In genomic region chr19:24824517-24824916, GRCm38 (mm10) we compare ENCODE assay signal across 25 mouse cellular contexts. TPM values are rescaled to one million over a fixed set of nuclear protein-coding genes. Genes with fewer than 3 reads are reported as not detected.
DNase-seq lines count a peak whose midpoint lies in the region; ATAC-seq and TF ChIP-seq lines count a peak whose summit lies in the region.
"Had no signal": no experiment of that assay in that cellular context is flagged by ENCODE, and none has a peak within 500 bp of the region (broad histone marks: within the 10 kb centered on the region; RNA-seq: fewer than 3 reads in every experiment).

No protein-coding gene starts in this region.

- no peaks in the 10 kb centered on the region for H3K9me3 ChIP-seq in lung, postnatal 0 days (ENCODE audit: low read length)
- H3K9me3 ChIP-seq: forebrain, embryonic 10.5 days; heart, embryonic 13.5 days; hindbrain, embryonic 13.5 days; neural tube, embryonic 13.5 days; stomach, embryonic 15.5 days had no signal

- no peak overlapping the region for H3K9ac ChIP-seq in lung, postnatal 0 days (replicated peaks; ENCODE audit: low read depth)
- H3K9ac ChIP-seq: forebrain, postnatal 0 days; heart, embryonic 13.5 days; hindbrain, embryonic 13.5 days; neural tube, embryonic 13.5 days; stomach, embryonic 15.5 days had no signal

- TF ChIP-seq EP300 in lung, postnatal 0 days (IDR thresholded peaks at IDR 0.05): no peak; the same call in 1 of the 2 replicates

- intact Hi-C loops in heart, postnatal 14 days (cut with DNase I): loop anchor here (5.0 kb wide), 1 partner anchor 37 kb away; no protein-coding TSS in a partner anchor

- no peaks in the 10 kb centered on the region for H3K36me3 ChIP-seq in lung, postnatal 0 days (ENCODE audit: insufficient read depth, low read length)
- H3K36me3 ChIP-seq: forebrain, embryonic 10.5 days; hindbrain, embryonic 13.5 days; neural tube, embryonic 13.5 days; stomach, embryonic 15.5 days had no signal

- no peak overlapping the region for H3K27ac ChIP-seq in lung, postnatal 0 days (ENCODE audit: low read length)
- H3K27ac ChIP-seq: forebrain, embryonic 10.5 days; heart, embryonic 13.5 days; hindbrain, embryonic 13.5 days; kidney, postnatal 0 days; neural tube, embryonic 13.5 days; stomach, embryonic 15.5 days had no signal

- H3K4me1 ChIP-seq in lung, postnatal 0 days (ENCODE audit: insufficient read depth, low read depth, low read length): no peaks in the 10 kb centered on the region
- H3K4me1 ChIP-seq: forebrain, embryonic 10.5 days; heart, embryonic 13.5 days; hindbrain, embryonic 13.5 days; neural tube, embryonic 13.5 days; stomach, embryonic 15.5 days had no signal

- DNase-seq in heart, adult 18-20 months: peak; percentile 23 to 45
- DNase-seq in heart, postnatal 14 days: no peak
- DNase-seq in lung, postnatal 0 days (ENCODE audit: low spot score): peak; percentile 17
- DNase-seq in lung, postnatal 4 days: no peak
- DNase-seq in Patski (ENCODE audit: low read depth, low spot score): no peak
- no peak for DNase-seq in spleen, postnatal 14 days (ENCODE audit: low spot score in 2 of 2)
- no peak for DNase-seq in thymus, postnatal 0 days (ENCODE audit: low spot score)
- DNase-seq: adrenal gland, postnatal 10 days; cerebellum, adult 9-10 months; forebrain, postnatal 0 days; gastrocnemius, postnatal 14 days; kidney, adult 18-20 months; lung, postnatal 14 days; midbrain, embryonic 14.5 days; retina, postnatal 1 day; right cerebral cortex, postnatal 25 days; thymus, adult 2 months had no signal

- no peak overlapping the region for H3K4me2 ChIP-seq in lung, postnatal 0 days (replicated peaks; ENCODE audit: low read depth, low read length)
- H3K4me2 ChIP-seq: heart, embryonic 13.5 days; hindbrain, embryonic 13.5 days; neural tube, embryonic 13.5 days; stomach, embryonic 15.5 days had no signal

- WGBS in lung, postnatal 0 days: 38% methylated on average over 4 of the region's 4 CpGs

- no peaks in the 10 kb centered on the region for H3K27me3 ChIP-seq in lung, postnatal 0 days (replicated peaks; ENCODE audit: insufficient read depth, low read length)
- no peaks in the 10 kb centered on the region for H3K27me3 ChIP-seq in Patski
- H3K27me3 ChIP-seq: heart, embryonic 13.5 days; stomach, embryonic 15.5 days had no signal

- in situ Hi-C loops in Patski (cut with MboI; ENCODE audit: low pct_unique_long_range_greater_than_20kb): no loop called here

- POLR2A ChIA-PET in Patski (lab: Charles Lee): interaction anchor here (0.8 kb wide), 1 partner anchor 25 kb away, joined by 3 read pairs; no protein-coding TSS in a partner anchor

- CTCF ChIA-PET in Patski (lab: Charles Lee): interaction anchor here (0.8 to 2.0 kb wide), 6 partner anchors 11 to 119 kb away, joined by 3 to 13 read pairs (median 4); no protein-coding TSS in a partner anchor

- no peak for TF ChIP-seq CTCF in lung, postnatal 0 days (IDR thresholded peaks at IDR 0.05)
- no peak for TF ChIP-seq CTCF in Patski (IDR thresholded peaks at IDR 0.05)

- H3K4me3 ChIP-seq in lung, postnatal 0 days (ENCODE audit: low read depth, low read length): no peak overlapping the region
- H3K4me3 ChIP-seq: forebrain, embryonic 10.5 days; heart, embryonic 13.5 days; hindbrain, embryonic 13.5 days; neural tube, embryonic 13.5 days; stomach, embryonic 15.5 days had no signal

- no peak for ATAC-seq in lung, postnatal 0 days
- peak; percentile 21 for ATAC-seq in Patski
- ATAC-seq: forebrain, postnatal 0 days had no signal

RNA-seq across cellular contexts. Expression of gene Pgm5, which starts 37.1 kb away (rescaled TPM):
- total RNA-seq in heart, adult 18-20 months (2021): 100 to 1,000 TPM; 108 TPM
- total RNA-seq in heart, postnatal 14 days (2021): 10 to 100 TPM; 84.6 to 88.8 TPM
- 3.4 and 4.5 TPM in 2 replicates for polyA plus RNA-seq in lung, postnatal 0 days (2015; fragmentation: Nextera tagmentation; extraction: Ambion mirVana)
- polyA plus RNA-seq in Patski (2021): 4.0 TPM
- polyA plus RNA-seq in thymus, postnatal 0 days (2015; fragmentation: Nextera tagmentation; extraction: Ambion mirVana): 3.3 and 4.3 TPM in 2 replicates
- total RNA-seq: common myeloid progenitor, adult 5-6 weeks; megakaryocyte-erythroid progenitor cell, adult 5-6 weeks had no signal

RNA-seq across cellular contexts. Expression of gene Gm10053, which starts 51.0 kb away (rescaled TPM):
- 1,000 to 10,000 TPM; 1,047 to 1,076 TPM for total RNA-seq in heart, adult 18-20 months (2021)
- total RNA-seq in heart, postnatal 14 days (2021): 1,000 to 10,000 TPM; 1,073 to 1,123 TPM
- polyA plus RNA-seq in lung, postnatal 0 days (2015; fragmentation: Nextera tagmentation; extraction: Ambion mirVana): 138 and 154 TPM in 2 replicates
- 315 TPM for polyA plus RNA-seq in Patski (2021)
- polyA plus RNA-seq in thymus, postnatal 0 days (2015; fragmentation: Nextera tagmentation; extraction: Ambion mirVana): 240 and 276 TPM in 2 replicates

Comparison
In these comparisons a context has a peak if more than half of its experiments do, and no peak if none do; other contexts are left out.
1. DNase-seq: peak in heart, adult 18-20 months (2 of 2) and lung, postnatal 0 days (single experiment); none in heart, postnatal 14 days (0 of 2), lung, postnatal 4 days (0 of 2), Patski (single experiment), spleen, postnatal 14 days (0 of 2) and thymus, postnatal 0 days (single experiment).